Mouse (Mus musculus) right cerebral cortex, postnatal 10 days (tissue): Measurements from ENCODE around the gene Krtap17-1.

ENCODE experiments used
- DNase-seq, 2 experiments: peaks; one replicate each; pipeline ENCODE4 v3.0.0; 2021; ENCODE audit warnings: low spot score in 2 of 2

Krtap17-1 gene

GRCm38 (mm10) chr11:99993620-99994383, at the start of gene Krtap17-1:
Gene Krtap17-1, minus strand, starts transcription at chr11:99993994.
- DNase-seq: peak in 1 of 2 experiments; percentile 23

- DNase-seq: no peak
Observed at GRCm38 (mm10) chr11:100041454-100041853, 47.7 kb upstream of the Krtap17-1 start, which contains the start of gene Krt34. Gene Krt34, minus strand, starts transcription at chr11:100041554.

- no peak for DNase-seq
Observed at GRCm38 (mm10) chr11:100029768-100030167, 36.0 kb upstream of the Krtap17-1 start, which contains the start of gene Krt33b. Gene Krt33b, minus strand, starts transcription at chr11:100029868.

GRCm38 (mm10) chr11:100021438-100021837, 27.6 kb upstream of the Krtap17-1 start:
- DNase-seq: no peak

- no peak for DNase-seq
Observed at GRCm38 (mm10) chr11:100019466-100019865, 25.7 kb upstream of the Krtap17-1 start.

- no peak for DNase-seq
Observed at GRCm38 (mm10) chr11:100016112-100016511, 22.3 kb upstream of the Krtap17-1 start, which contains the start of gene Krt33a. Gene Krt33a, minus strand, starts transcription at chr11:100016212.

GRCm38 (mm10) chr11:100013691-100014171, 19.9 kb upstream of the Krtap17-1 start:
- no peak for DNase-seq

GRCm38 (mm10) chr11:100010682-100011081, 16.9 kb upstream of the Krtap17-1 start:
- no peak for DNase-seq

- no peak for DNase-seq
Observed at GRCm38 (mm10) chr11:100008336-100008735, 14.5 kb upstream of the Krtap17-1 start.

- DNase-seq: no peak
Observed at GRCm38 (mm10) chr11:100006624-100007023, 12.8 kb upstream of the Krtap17-1 start.

- no peak for DNase-seq
Observed at GRCm38 (mm10) chr11:100005905-100006304, 12.1 kb upstream of the Krtap17-1 start.

GRCm38 (mm10) chr11:100004846-100005245, 11.1 kb upstream of the Krtap17-1 start:
- DNase-seq: peak; percentile 70 to 80

- DNase-seq: no peak
Observed at GRCm38 (mm10) chr11:99999091-99999490, 5.3 kb upstream of the Krtap17-1 start.

- no peak for DNase-seq
Observed at GRCm38 (mm10) chr11:99994384-99994661, 529 bp upstream of the Krtap17-1 start.

GRCm38 (mm10) chr11:99990571-99990970, 3.2 kb downstream of the Krtap17-1 start:
- no peak for DNase-seq

- no peak for DNase-seq
Observed at GRCm38 (mm10) chr11:99989881-99990405, 3.9 kb downstream of the Krtap17-1 start.

GRCm38 (mm10) chr11:99988530-99988929, 5.3 kb downstream of the Krtap17-1 start:
- no peak for DNase-seq

GRCm38 (mm10) chr11:99986180-99986647, 7.6 kb downstream of the Krtap17-1 start, which contains the start of gene Krtap16-1:
Gene Krtap16-1, minus strand, starts transcription at chr11:99986597.
- DNase-seq: peak in 1 of 2 experiments; percentile 26

- DNase-seq: peak; percentile 73 to 86
Observed at GRCm38 (mm10) chr11:99985291-99986092, 8.3 kb downstream of the Krtap17-1 start.

GRCm38 (mm10) chr11:99983442-99983841, 10.4 kb downstream of the Krtap17-1 start:
- DNase-seq: no peak

GRCm38 (mm10) chr11:99982731-99983130, 11.1 kb downstream of the Krtap17-1 start:
- DNase-seq: no peak

- DNase-seq: no peak
Observed at GRCm38 (mm10) chr11:99978953-99979352, 14.8 kb downstream of the Krtap17-1 start, which contains the start of gene Krtap29-1. Gene Krtap29-1, minus strand, starts transcription at chr11:99979053.
